Mouse (Mus musculus) lung, embryonic 14.5 days (tissue): ENCODE measurements around the gene Pigk. TPM values are rescaled to one million over a fixed set of nuclear protein-coding genes. Genes with fewer than 3 reads are reported as not detected.

Experiments
- ATAC-seq: fragments of 200-750 bp; cut with Nextera tagmentation; 2 replicates; pipeline ENCODE4 v1.8.0; 2017; ENCODE audit warnings: mild to moderate bottlenecking, moderate TSS enrichment, moderate library complexity; ENCODE audit not compliant: insufficient read depth
- DNase-seq: peaks from one replicate; pipeline ENCODE4 v3.0.0-alpha.2; 2015
- H3K27ac ChIP-seq: fragments of 300-500 bp; sonication (generic); 2 replicates; pipeline ENCODE4 v1.5.1; 2014; ENCODE audit warnings: low read depth, mild to moderate bottlenecking, moderate library complexity
- H3K27me3 ChIP-seq: fragments of 300-500 bp; sonication (generic); 2 replicates; pipeline ENCODE4 v1.6.1; 2014; ENCODE audit warnings: low read length, control low read depth; ENCODE audit not compliant: insufficient read depth
- H3K36me3 ChIP-seq: fragments of 300-500 bp; sonication (generic); 2 replicates; pipeline ENCODE4 v1.6.1; 2014; ENCODE audit warnings: control low read depth; ENCODE audit not compliant: insufficient read depth
- H3K4me1 ChIP-seq: fragments of 300-500 bp; sonication (generic); 2 replicates; pipeline ENCODE4 v1.6.1; 2014; ENCODE audit warnings: antibody characterized with exemption, control low read depth; ENCODE audit not compliant: insufficient read depth
- H3K4me2 ChIP-seq: fragments of 300-500 bp; sonication (generic); 2 replicates; pipeline ENCODE4 v1.6.1; 2014; ENCODE audit warnings: mild to moderate bottlenecking
- H3K4me3 ChIP-seq: fragments of 300-500 bp; sonication (generic); 2 replicates; pipeline ENCODE4 v1.5.1; 2014; ENCODE audit warnings: low read depth, low read length
- H3K9ac ChIP-seq: fragments of 300-500 bp; sonication (generic); 2 replicates; pipeline ENCODE4 v1.6.1; 2014
- H3K9me3 ChIP-seq: fragments of 300-500 bp; sonication (generic); 2 replicates; pipeline ENCODE4 v1.6.1; 2016; ENCODE audit warnings: low read depth, low read length, control low read depth
- CTCF ChIP-seq: IDR thresholded peaks from 2 replicates; pipeline ENCODE4 v1.5.1; 2016; ENCODE audit warnings: antibody characterized with exemption, low read depth
- WGBS: fragments of 180-500 bp; shearing (Covaris S2); extraction: QIAGEN DNeasy Blood & Tissue Kit; methylation state at CpG from one replicate; pipeline ENCODE4 v1.1.7; 2014; 5-methylcytosine and 5-hydroxymethylcytosine counted together
- polyA plus RNA-seq: library from polyadenylated mRNA; unstranded; fragments of >200 nt; fragmentation: Nextera tagmentation; extraction: Ambion mirVana; gene quantifications from 2 replicates; pipeline ENCODE4 v1.2.1, GENCODE M21; 2014

Pigk gene
- polyA plus RNA-seq, 1 experiment from 2014 or later, result 50.3 TPM

DNA sequence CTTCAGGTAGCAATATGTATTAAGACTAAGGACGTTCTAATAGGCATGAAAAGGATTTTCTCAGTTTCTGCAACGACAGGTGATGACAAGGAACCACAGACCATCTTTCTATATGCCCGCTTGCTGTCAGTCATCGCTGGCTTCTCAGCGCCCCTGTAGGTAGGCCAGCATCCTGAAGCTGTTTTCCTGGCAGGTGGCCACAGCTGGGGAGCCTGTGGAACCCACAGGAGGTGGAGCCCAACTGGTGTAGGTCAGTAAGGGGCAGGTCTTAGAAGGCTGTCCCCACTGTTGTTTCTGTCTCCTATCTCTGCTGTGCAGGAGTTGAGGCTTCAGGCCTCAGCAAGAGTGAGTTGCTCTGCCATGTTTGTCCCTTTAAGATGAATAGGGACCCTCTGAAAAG is 8.1 kb upstream of the Pigk start:
- no peak for TF ChIP-seq CTCF
- Histone ChIP-seq H3K4me3 (no peak overlapping the region), H3K36me3 (no peaks in the 10 kb centered on the region), H3K4me2 (no peak overlapping the region), H3K9ac (no peak overlapping the region), H3K27me3 (no peaks in the 10 kb centered on the region), H3K9me3 (no peaks in the 10 kb centered on the region), H3K27ac (no peak overlapping the region), H3K4me1 (no peaks in the 10 kb centered on the region)
- DNase-seq, result no peak
- whole genome bisulfite sequencing, result 68% methylated on average over 5 of the region's 5 CpGs
- ATAC-seq, result no peak

DNA sequence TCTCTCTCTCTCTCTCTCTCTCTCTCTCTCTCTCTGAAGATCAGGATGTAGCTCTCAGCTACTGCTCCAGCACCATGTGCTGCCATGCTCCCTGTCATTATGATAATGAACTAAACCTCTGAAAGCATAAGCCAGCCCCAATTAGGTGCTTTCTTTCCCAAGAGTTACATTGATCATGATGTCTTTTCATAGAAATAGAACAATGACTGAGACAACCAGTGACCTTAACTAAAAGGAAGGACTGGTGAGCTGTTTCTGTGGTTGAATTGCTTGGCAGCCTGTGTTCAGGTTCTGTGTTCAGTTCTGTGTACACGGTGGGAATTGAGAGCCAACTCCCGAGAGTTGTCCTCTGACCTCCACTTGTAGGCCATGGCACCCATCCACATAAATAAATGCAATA is 7.0 kb upstream of the Pigk start:
- WGBS, result 80% methylated on average over 2 of the region's 2 CpGs
- Histone ChIP-seq H3K9ac (no peak overlapping the region), H3K27ac (no peak overlapping the region), H3K36me3 (no peaks in the 10 kb centered on the region), H3K4me2 (no peak overlapping the region), H3K9me3 (no peaks in the 10 kb centered on the region), H3K4me1 (no peaks in the 10 kb centered on the region), H3K4me3 (no peak overlapping the region), H3K27me3 (no peaks in the 10 kb centered on the region)
- DNase-seq (no peak), ATAC-seq (no peak)
- TF ChIP-seq CTCF, result no peak

DNA sequence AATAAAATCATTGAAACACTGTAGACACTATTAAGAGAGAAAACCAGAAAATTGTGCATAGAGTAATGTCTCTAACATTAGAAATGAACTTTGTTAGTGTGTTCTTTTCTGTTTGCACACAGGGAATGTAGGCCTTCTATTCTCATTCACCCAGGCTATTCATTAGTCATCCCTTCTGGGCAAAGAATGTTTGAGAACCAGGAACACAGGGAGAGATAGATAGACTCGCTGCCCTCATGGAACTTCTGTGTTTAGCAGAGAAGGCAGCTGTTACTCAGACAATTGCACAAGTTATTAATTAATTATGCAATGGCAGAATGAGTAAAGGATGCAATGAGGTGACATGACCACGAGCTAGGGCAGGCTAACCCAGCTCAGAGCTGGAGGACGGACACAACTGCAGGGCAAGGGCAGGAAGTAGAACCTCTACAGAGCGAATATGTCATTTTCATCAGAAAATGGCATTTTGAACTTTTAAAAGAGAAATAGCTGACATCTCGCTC is 6.5 kb upstream of the Pigk start:
- no peak for DNase-seq
- no peak overlapping the region for H3K4me2 ChIP-seq
- H3K27me3 ChIP-seq, result no peaks in the 10 kb centered on the region
- TF ChIP-seq CTCF, result no peak
- no peak overlapping the region for H3K4me3 ChIP-seq
- H3K27ac ChIP-seq, result no peak overlapping the region
- no peaks in the 10 kb centered on the region for H3K36me3 ChIP-seq
- no peak overlapping the region for H3K9ac ChIP-seq
- 73% methylated on average over 5 of the region's 5 CpGs for WGBS
- H3K9me3 ChIP-seq, result no peaks in the 10 kb centered on the region
- H3K4me1 ChIP-seq, result no peaks in the 10 kb centered on the region
- no peak for ATAC-seq

GRCm38 (mm10) chr3:152709936-152710335 is 4.0 kb upstream of the Pigk start:
- Histone ChIP-seq H3K27ac (no peak overlapping the region), H3K4me3 (no peak overlapping the region), H3K4me1 (0 out of 2 replicates have a peak, but pooled peaks cover 4% of the 10 kb centered on the region), H3K27me3 (no peaks in the 10 kb centered on the region), H3K36me3 (no peaks in the 10 kb centered on the region), H3K4me2 (no peak overlapping the region), H3K9me3 (no peaks in the 10 kb centered on the region), H3K9ac (no peak overlapping the region)
- TF ChIP-seq CTCF, result no peak
- DNase-seq, result no peak
- WGBS, result 63% methylated on average over 3 of the region's 3 CpGs
- ATAC-seq, result no peak

DNA sequence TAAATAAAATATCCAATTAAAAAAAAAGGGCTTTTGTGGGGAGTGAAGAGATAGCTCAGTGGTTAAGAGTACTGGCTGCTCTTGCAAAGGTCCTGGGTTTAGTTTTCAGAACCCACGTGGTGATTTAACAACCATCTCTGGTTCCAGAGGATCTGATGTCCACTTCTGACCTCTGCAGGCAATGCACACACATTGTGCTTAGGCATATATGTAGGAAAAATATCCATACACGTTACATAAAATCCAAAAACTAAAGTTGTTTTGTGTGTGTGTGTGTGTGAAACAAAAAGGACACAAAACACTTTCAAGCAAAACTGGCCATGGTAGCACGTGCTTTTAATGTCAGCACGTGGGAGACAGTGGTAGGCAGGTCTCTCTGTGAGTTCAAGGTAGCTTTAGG is 943 bp upstream of the Pigk start:
- Histone ChIP-seq H3K27ac (no peak overlapping the region), H3K9ac (no peak overlapping the region), H3K36me3 (no peaks in the 10 kb centered on the region), H3K4me3 (no peak overlapping the region), H3K4me1 (0 out of 2 replicates have a peak, but pooled peaks cover 5% of the 10 kb centered on the region), H3K4me2 (no peak overlapping the region), H3K27me3 (no peaks in the 10 kb centered on the region), H3K9me3 (no peaks in the 10 kb centered on the region)
- WGBS, result 61% methylated on average over 4 of the region's 4 CpGs
- ATAC-seq (no peak), DNase-seq (no peak)
- TF ChIP-seq CTCF, result no peak; the same call in 1 of the 2 replicates

GRCm38 (mm10) chr3:152721301-152721700 is 7.4 kb downstream of the Pigk start:
- DNase-seq, result no peak
- no peak overlapping the region for H3K9ac ChIP-seq
- no peaks in the 10 kb centered on the region for H3K9me3 ChIP-seq
- H3K36me3 ChIP-seq, result 0 out of 2 replicates have a peak, but pooled peaks cover 5% of the 10 kb centered on the region
- H3K27ac ChIP-seq, result no peak overlapping the region
- no peaks in the 10 kb centered on the region for H3K27me3 ChIP-seq
- no peak overlapping the region for H3K4me3 ChIP-seq
- no peaks in the 10 kb centered on the region for H3K4me1 ChIP-seq
- 80% methylated on average over 6 of the region's 6 CpGs for WGBS
- TF ChIP-seq CTCF, result peak; percentile 28; the same call in 1 of the 2 replicates
- ATAC-seq, result no peak
- no peak overlapping the region for H3K4me2 ChIP-seq

GRCm38 (mm10) chr3:152722836-152723235 is 8.9 kb downstream of the Pigk start:
- 60% methylated on average over 3 of the region's 3 CpGs for WGBS
- ATAC-seq (no peak), DNase-seq (peak; percentile 42)
- Histone ChIP-seq H3K9ac (no peak overlapping the region), H3K36me3 (0 out of 2 replicates have a peak, but pooled peaks cover 5% of the 10 kb centered on the region), H3K4me3 (no peak overlapping the region), H3K9me3 (no peaks in the 10 kb centered on the region), H3K27ac (no peak overlapping the region), H3K27me3 (no peaks in the 10 kb centered on the region), H3K4me1 (no peaks in the 10 kb centered on the region), H3K4me2 (no peak overlapping the region)
- peak; percentile 30; the same call in 1 of the 2 replicates for TF ChIP-seq CTCF
